Mouse (Mus musculus) frontal cortex, postnatal 10 days (tissue): ENCODE data around the gene Ntrk2.
A peak's percentile ranks its signal among the peaks of the same experiment; 100 is the strongest.

Experiments
- DNase-seq, 2 experiments: peaks; one replicate each; pipeline ENCODE4 v3.0.0; 2022; ENCODE audit warnings: low spot score in 2 of 2, mixed read lengths in 1 of 2

Ntrk2 gene

GRCm38 (mm10) chr13:59115551-59115950 is 309.2 kb downstream of the Ntrk2 start:
- no peak for DNase-seq

- no peak for DNase-seq
Measured at GRCm38 (mm10) chr13:59117233-59117632, 310.9 kb downstream of the Ntrk2 start.

- DNase-seq = no peak
Measured at GRCm38 (mm10) chr13:59119596-59120394, 313.4 kb downstream of the Ntrk2 start.

GRCm38 (mm10) chr13:59143141-59143744 is 336.9 kb downstream of the Ntrk2 start:
- DNase-seq = peak; percentile 42 to 69

- peak; percentile 55 to 61 for DNase-seq
Measured at GRCm38 (mm10) chr13:59144321-59144856, 338.0 kb downstream of the Ntrk2 start.

- peak; percentile 89 to 94 for DNase-seq
Measured at GRCm38 (mm10) chr13:59145677-59146555, 339.5 kb downstream of the Ntrk2 start.

- no peak for DNase-seq
Measured at GRCm38 (mm10) chr13:59146616-59147015, 340.2 kb downstream of the Ntrk2 start.

GRCm38 (mm10) chr13:59147976-59148375 is 341.6 kb downstream of the Ntrk2 start:
- no peak for DNase-seq

- DNase-seq = no peak
Measured at GRCm38 (mm10) chr13:59148793-59149192, 342.4 kb downstream of the Ntrk2 start.

GRCm38 (mm10) chr13:59164015-59164414 is 357.6 kb downstream of the Ntrk2 start:
- DNase-seq = no peak

- no peak for DNase-seq
Measured at GRCm38 (mm10) chr13:59173840-59174239, 367.5 kb downstream of the Ntrk2 start.

- DNase-seq = no peak
Measured at GRCm38 (mm10) chr13:59176021-59176420, 369.7 kb downstream of the Ntrk2 start.

- no peak for DNase-seq
Measured at GRCm38 (mm10) chr13:59176485-59176884, 370.1 kb downstream of the Ntrk2 start.

GRCm38 (mm10) chr13:59177003-59177402 is 370.6 kb downstream of the Ntrk2 start:
- no peak for DNase-seq

GRCm38 (mm10) chr13:59179986-59180385 is 373.6 kb downstream of the Ntrk2 start:
- DNase-seq = no peak

GRCm38 (mm10) chr13:59180781-59181180 is 374.4 kb downstream of the Ntrk2 start:
- DNase-seq = peak; percentile 20 to 32

- no peak for DNase-seq
Measured at GRCm38 (mm10) chr13:59181188-59181947, 375.0 kb downstream of the Ntrk2 start.

GRCm38 (mm10) chr13:59182630-59183029 is 376.3 kb downstream of the Ntrk2 start:
- DNase-seq = no peak
